9 mouse cellular contexts compared by ENCODE assay signal in genomic region chr3:40682404-40682803, GRCm38 (mm10). TPM values are rescaled to one million over a fixed set of nuclear protein-coding genes. Genes with fewer than 3 reads are reported as not detected.
DNase-seq lines count a peak whose midpoint lies in the region; ATAC-seq lines count a peak whose summit lies in the region.
"Had no signal": no experiment of that assay in that cellular context is flagged by ENCODE, and none has a peak within 500 bp of the region (broad histone marks: within the 10 kb centered on the region; RNA-seq: fewer than 3 reads in every experiment).

No protein-coding gene starts in this region.

- peak overlapping the region; percentile 71 for H3K27ac ChIP-seq in hindbrain, embryonic 10.5 days
- no peak overlapping the region for H3K27ac ChIP-seq in hindbrain, embryonic 13.5 days
- peak overlapping the region; percentile 82 to 86 for H3K27ac ChIP-seq in heart, embryonic 14.5 days (replicated peaks in 1 of 2; ENCODE audit: control insufficient read depth in 1 of 2, insufficient read depth in 1 of 2, low read depth in 2 of 2, low read length in 2 of 2)

- no peaks in the 10 kb centered on the region for H3K9me3 ChIP-seq in hindbrain, embryonic 10.5 days
- no peaks in the 10 kb centered on the region for H3K9me3 ChIP-seq in hindbrain, embryonic 13.5 days
- H3K9me3 ChIP-seq in heart, embryonic 14.5 days (ENCODE audit: control insufficient read depth, low read length), result no peaks in the 10 kb centered on the region

- H3K4me2 ChIP-seq in hindbrain, embryonic 13.5 days, result no peak overlapping the region
- peak overlapping the region; percentile 55 for H3K4me2 ChIP-seq in heart, embryonic 14.5 days (ENCODE audit: low read length)

- no peaks in the 10 kb centered on the region for H3K27me3 ChIP-seq in hindbrain, embryonic 10.5 days (ENCODE audit: insufficient read depth, poor library complexity, severe bottlenecking)
- H3K27me3 ChIP-seq in hindbrain, embryonic 13.5 days, result no peaks in the 10 kb centered on the region
- H3K27me3 ChIP-seq in heart, embryonic 14.5 days (ENCODE audit: control insufficient read depth, insufficient read depth, low read length), result no peaks in the 10 kb centered on the region

- H3K4me3 ChIP-seq in hindbrain, embryonic 10.5 days, result no peak overlapping the region
- H3K4me3 ChIP-seq in hindbrain, embryonic 13.5 days, result no peak overlapping the region
- H3K4me3 ChIP-seq in heart, embryonic 14.5 days (ENCODE audit: control insufficient read depth in 1 of 2, insufficient read depth in 1 of 2, low read depth in 1 of 2, low read length in 2 of 2), result peak overlapping the region; percentile 3 to 12; a peak in 2 of 4 replicates

- H3K9ac ChIP-seq in hindbrain, embryonic 13.5 days, result no peak overlapping the region
- peak overlapping the region; percentile 54 for H3K9ac ChIP-seq in heart, embryonic 14.5 days (ENCODE audit: low read length)

- DNase-seq in hindbrain, embryonic 10.5 days (ENCODE audit: low spot score), result no peak
- peak; percentile 91 for DNase-seq in 3T3-L1 (ENCODE audit: low read depth, low spot score)
- peak; percentile 25 for DNase-seq in adrenal gland, adult 8-10 months
- DNase-seq in ovary, adult 18-20 months (ENCODE audit: low spot score), result no peak
- no peak for DNase-seq in embryo, embryonic 10.5 days (ENCODE audit: low spot score)
- no peak for DNase-seq in layer of hippocampus, postnatal 14 days (ENCODE audit: low spot score in 2 of 2)

- ATAC-seq in hindbrain, embryonic 13.5 days (ENCODE audit: low FRiP score), result no peak
- no peak for ATAC-seq in heart, embryonic 14.5 days (ENCODE audit: insufficient number of reproducible peaks, insufficient read depth, low FRiP score, low read depth)

- peaks cover 44% of the 10 kb centered on the region for H3K4me1 ChIP-seq in hindbrain, embryonic 10.5 days (replicated peaks)
- peaks cover 24% of the 10 kb centered on the region for H3K4me1 ChIP-seq in hindbrain, embryonic 13.5 days (replicated peaks)
- H3K4me1 ChIP-seq in heart, embryonic 14.5 days (ENCODE audit: control insufficient read depth in 2 of 2, insufficient read depth in 2 of 2, low read length in 2 of 2), result peaks cover 27 to 42% of the 10 kb centered on the region in 2 experiments

- 52% methylated on average over 11 of the region's 11 CpGs for WGBS in hindbrain, embryonic 10.5 days
- 44% methylated on average over 11 of the region's 11 CpGs for WGBS in hindbrain, embryonic 13.5 days
- WGBS in heart, embryonic 14.5 days, result 6% methylated on average over 11 of the region's 11 CpGs

- peaks cover 17% of the 10 kb centered on the region for H3K36me3 ChIP-seq in hindbrain, embryonic 10.5 days
- H3K36me3 ChIP-seq in hindbrain, embryonic 13.5 days, result no peaks in the 10 kb centered on the region
- no peaks in the 10 kb centered on the region for H3K36me3 ChIP-seq in heart, embryonic 14.5 days (ENCODE audit: control insufficient read depth, insufficient read depth, low read length)

RNA-seq across cellular contexts. Expression of gene Slc25a31, which starts 26.3 kb away (rescaled TPM):
- polyA plus RNA-seq in hindbrain, embryonic 10.5 days (2016; fragmentation: Nextera tagmentation; extraction: Ambion mirVana), result 0.09 and 0.12 TPM in 2 replicates
- polyA plus RNA-seq in hindbrain, embryonic 13.5 days (2015; fragmentation: Nextera tagmentation; extraction: Ambion mirVana), result 0.27 and 0.41 TPM in 2 replicates
- total RNA-seq in adrenal gland, adult 8-10 months (2022), result under 1 TPM in 1 of 4 experiments, not detected in 3; 0.22 TPM
- polyA plus RNA-seq in heart, embryonic 14.5 days (2014; fragmentation: Nextera tagmentation; extraction: Ambion mirVana), result 1.00 and 1.1 TPM in 2 replicates
- total RNA-seq in layer of hippocampus, postnatal 14 days (2021), result under 1 TPM; 0.17 to 0.35 TPM
- total RNA-seq: MEL had no signal

Comparison
In these comparisons a context has a peak if more than half of its experiments do, and no peak if none do; other contexts are left out.
1. DNase-seq: peak in 3T3-L1 (single experiment) and adrenal gland, adult 8-10 months (single experiment); none in hindbrain, embryonic 10.5 days (single experiment), ovary, adult 18-20 months (single experiment), embryo, embryonic 10.5 days (single experiment) and layer of hippocampus, postnatal 14 days (0 of 2).
2. H3K4me3 ChIP-seq: peak in heart, embryonic 14.5 days (2 of 2); none in hindbrain, embryonic 10.5 days (single experiment) and hindbrain, embryonic 13.5 days (single experiment).